Mouse (Mus musculus) layer of hippocampus, adult 9-11 months (tissue): ENCODE measurements around the gene Gm266.

Experiments used
- DNase-seq: peaks from one replicate; pipeline ENCODE4 v3.0.0; 2022

Gene Gm266

GRCm38 (mm10) chr12:111500725-111501124 lies 15.1 kb upstream of the Gm266 start:
- peak; percentile 24 for DNase-seq

GRCm38 (mm10) chr12:111499617-111500016 lies 14.0 kb upstream of the Gm266 start:
- DNase-seq = no peak

- DNase-seq = no peak
These were observed 11.5 kb upstream of the Gm266 start for GRCm38 (mm10) chr12:111497076-111497475.

- DNase-seq = no peak
These were observed 9.3 kb upstream of the Gm266 start for GRCm38 (mm10) chr12:111494931-111495330.

- no peak for DNase-seq
These were observed 3.7 kb upstream of the Gm266 start for GRCm38 (mm10) chr12:111489261-111489865.

GRCm38 (mm10) chr12:111486455-111486854 lies 832 bp upstream of the Gm266 start:
- no peak for DNase-seq

- DNase-seq = no peak
These were observed 474 bp downstream of the Gm266 start for GRCm38 (mm10) chr12:111485046-111485651.

GRCm38 (mm10) chr12:111479917-111480316 lies 5.7 kb downstream of the Gm266 start:
- no peak for DNase-seq

GRCm38 (mm10) chr12:111478924-111479323 lies 6.7 kb downstream of the Gm266 start:
- no peak for DNase-seq

GRCm38 (mm10) chr12:111474893-111475643 lies 10.6 kb downstream of the Gm266 start:
- peak; percentile 56 for DNase-seq

GRCm38 (mm10) chr12:111474384-111474783 lies 11.2 kb downstream of the Gm266 start:
- DNase-seq = no peak

GRCm38 (mm10) chr12:111472886-111473285 lies 12.7 kb downstream of the Gm266 start:
- DNase-seq = no peak

GRCm38 (mm10) chr12:111471721-111472120 lies 13.9 kb downstream of the Gm266 start:
- DNase-seq = no peak

- DNase-seq = no peak
These were observed 14.5 kb downstream of the Gm266 start for GRCm38 (mm10) chr12:111471119-111471518.

GRCm38 (mm10) chr12:111469507-111469906 lies 16.1 kb downstream of the Gm266 start:
- DNase-seq = peak; percentile 48

GRCm38 (mm10) chr12:111468206-111468605 lies 17.4 kb downstream of the Gm266 start:
- DNase-seq = no peak

- no peak for DNase-seq
These were observed 19.3 kb downstream of the Gm266 start for GRCm38 (mm10) chr12:111466369-111466768.

GRCm38 (mm10) chr12:111463570-111463969 lies 22.1 kb downstream of the Gm266 start:
- no peak for DNase-seq

GRCm38 (mm10) chr12:111457742-111458141 lies 27.9 kb downstream of the Gm266 start:
- DNase-seq = no peak

GRCm38 (mm10) chr12:111455860-111456259 lies 29.8 kb downstream of the Gm266 start:
- DNase-seq = no peak

- no peak for DNase-seq
These were observed 30.2 kb downstream of the Gm266 start for GRCm38 (mm10) chr12:111455311-111455846.

- DNase-seq = no peak
These were observed 30.9 kb downstream of the Gm266 start for GRCm38 (mm10) chr12:111454543-111455280.

- no peak for DNase-seq
These were observed 31.6 kb downstream of the Gm266 start for GRCm38 (mm10) chr12:111454021-111454420.
